Mouse (Mus musculus) heart, adult 11 months (tissue): ENCODE measurements around the gene Dhrs2.

Experiments used
- DNase-seq: peaks from one replicate; pipeline ENCODE4 v3.0.0; 2022

Gene Dhrs2

GRCm38 (mm10) chr14:55221707-55222106 is at the start of gene Dhrs2:
TSS of gene Dhrs2 (plus strand) at chr14:55222007.
- peak; percentile 52 for DNase-seq

GRCm38 (mm10) chr14:55174164-55174563 is 47.6 kb upstream of the Dhrs2 start:
- DNase-seq = no peak

GRCm38 (mm10) chr14:55177274-55177673 is 44.5 kb upstream of the Dhrs2 start:
- DNase-seq = no peak

GRCm38 (mm10) chr14:55180951-55181350 is 40.9 kb upstream of the Dhrs2 start:
- DNase-seq = no peak

GRCm38 (mm10) chr14:55183231-55183630 is 38.6 kb upstream of the Dhrs2 start:
- peak; percentile 55 for DNase-seq

GRCm38 (mm10) chr14:55184640-55185145 is 37.1 kb upstream of the Dhrs2 start:
- DNase-seq = peak; percentile 31

- DNase-seq = peak; percentile 79
Observed at GRCm38 (mm10) chr14:55188491-55188890, 33.3 kb upstream of the Dhrs2 start.

GRCm38 (mm10) chr14:55189351-55189769 is 32.4 kb upstream of the Dhrs2 start:
- DNase-seq = peak; percentile 77

- DNase-seq = peak; percentile 44
Observed at GRCm38 (mm10) chr14:55193354-55193753, 28.5 kb upstream of the Dhrs2 start.

- DNase-seq = peak; percentile 93
Observed at GRCm38 (mm10) chr14:55193876-55194635, 27.8 kb upstream of the Dhrs2 start.

GRCm38 (mm10) chr14:55194786-55195185 is 27.0 kb upstream of the Dhrs2 start:
- DNase-seq = peak; percentile 68

- peak; percentile 74 for DNase-seq
Observed at GRCm38 (mm10) chr14:55197121-55197520, 24.7 kb upstream of the Dhrs2 start.

GRCm38 (mm10) chr14:55198187-55198586 is 23.6 kb upstream of the Dhrs2 start:
- DNase-seq = peak; percentile 40

- no peak for DNase-seq
Observed at GRCm38 (mm10) chr14:55204544-55204943, 17.3 kb upstream of the Dhrs2 start.

GRCm38 (mm10) chr14:55205045-55205750 is 16.6 kb upstream of the Dhrs2 start:
- DNase-seq = peak; percentile 36

- DNase-seq = peak; percentile 36
Observed at GRCm38 (mm10) chr14:55208306-55208705, 13.5 kb upstream of the Dhrs2 start.

- DNase-seq = peak; percentile 65
Observed at GRCm38 (mm10) chr14:55213621-55214020, 8.2 kb upstream of the Dhrs2 start.

- DNase-seq = peak; percentile 90
Observed at GRCm38 (mm10) chr14:55214507-55214906, 7.3 kb upstream of the Dhrs2 start.

GRCm38 (mm10) chr14:55223172-55223571 is 1.4 kb downstream of the Dhrs2 start:
- DNase-seq = peak; percentile 56

- DNase-seq = peak; percentile 55
Observed at GRCm38 (mm10) chr14:55234639-55235038, 12.8 kb downstream of the Dhrs2 start.

- DNase-seq = peak; percentile 59
Observed at GRCm38 (mm10) chr14:55236685-55237084, 14.9 kb downstream of the Dhrs2 start.

- DNase-seq = peak; percentile 25
Observed at GRCm38 (mm10) chr14:55242664-55243063, 20.9 kb downstream of the Dhrs2 start.

- DNase-seq = peak; percentile 64
Observed at GRCm38 (mm10) chr14:55247181-55247580, 25.4 kb downstream of the Dhrs2 start.

GRCm38 (mm10) chr14:55248284-55248683 is 26.5 kb downstream of the Dhrs2 start:
- no peak for DNase-seq
